Mouse (Mus musculus) testis, postnatal 14 days (tissue): ENCODE results near the gene Arhgap11a.

Source experiments
- DNase-seq: peaks from one replicate; pipeline ENCODE4 v3.0.0; 2021; ENCODE audit warnings: low spot score

Gene Arhgap11a

GRCm38 (mm10) chr2:113848245-113849121, at the start of gene Arhgap11a:
Arhgap11a (minus strand) TSS chr2:113848661.
- peak; percentile 91 for DNase-seq

DNA sequence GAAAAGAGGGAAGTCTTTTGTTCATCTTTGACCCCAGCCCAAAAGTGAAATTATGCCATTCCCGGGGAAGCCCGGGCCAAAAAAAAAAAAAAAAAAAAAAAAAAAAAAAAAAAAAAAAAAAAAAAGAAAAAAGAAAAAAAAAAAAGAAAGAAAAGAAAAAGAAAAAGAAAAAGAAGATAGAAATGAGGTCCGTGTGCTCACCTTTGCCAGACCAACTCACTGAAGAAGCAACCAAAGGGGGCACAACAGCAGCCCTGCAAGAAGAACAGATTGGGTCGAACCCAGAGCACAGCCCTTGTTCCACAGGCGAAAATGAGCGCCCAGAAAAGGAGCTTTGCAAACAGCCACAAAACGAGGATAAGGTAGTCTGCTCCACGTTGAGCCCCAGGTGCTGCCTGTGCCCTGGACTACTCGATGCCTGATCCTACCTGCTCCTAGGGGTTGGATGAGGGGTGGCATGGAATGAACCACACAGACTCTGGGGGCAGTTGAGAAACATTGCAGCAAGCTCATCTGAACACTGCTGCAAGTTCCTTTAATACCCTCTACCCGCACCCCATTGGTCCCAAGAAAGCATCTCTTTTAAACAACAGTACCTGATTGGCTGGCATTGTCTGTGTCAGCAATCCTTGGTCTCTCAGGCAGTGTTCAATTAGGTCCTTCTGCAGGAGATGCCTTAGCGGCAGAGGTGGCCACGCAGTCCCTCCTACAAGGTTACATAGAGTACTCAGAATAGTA, 45.1 kb upstream of the Arhgap11a start:
- DNase-seq: no peak

DNA sequence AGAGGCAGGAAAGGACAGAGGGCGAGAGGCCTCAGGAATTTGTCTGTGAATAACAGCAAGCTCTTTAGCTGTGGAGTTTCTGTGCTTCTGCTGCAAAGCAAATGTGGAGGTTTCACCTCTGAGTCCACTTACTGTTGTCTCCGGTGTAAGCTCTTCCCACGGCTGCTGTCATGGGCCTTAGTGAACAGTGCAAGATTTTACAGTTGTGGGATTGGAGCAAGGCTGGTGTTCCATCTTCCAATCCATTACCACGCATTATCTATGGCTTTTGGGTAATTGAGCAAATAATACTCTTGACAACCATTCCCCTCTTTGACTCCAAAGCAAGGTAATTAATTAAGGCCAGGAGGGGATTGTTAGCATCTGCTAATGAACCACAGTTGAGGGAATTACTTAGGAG, 38.7 kb upstream of the Arhgap11a start:
- no peak for DNase-seq

DNA sequence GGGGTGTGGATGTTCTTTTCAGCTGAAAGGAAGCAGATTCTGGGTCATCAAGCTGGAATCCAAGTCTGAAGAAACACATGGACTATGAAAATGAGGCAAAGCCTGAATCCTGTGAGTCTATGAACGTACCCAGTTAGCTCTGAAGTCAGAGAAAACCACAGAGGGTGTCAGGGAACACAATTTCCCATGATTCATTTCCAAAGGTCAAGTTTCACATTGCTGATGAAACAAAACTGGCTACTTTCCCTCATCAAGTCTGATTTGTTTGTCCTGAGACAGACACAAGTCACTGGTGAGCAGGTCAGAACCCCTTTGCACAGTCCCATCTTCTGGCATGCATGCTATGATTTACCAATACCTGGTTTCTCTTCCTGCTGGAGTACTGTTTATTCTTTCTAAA, 37.6 kb upstream of the Arhgap11a start:
- DNase-seq: no peak

DNA sequence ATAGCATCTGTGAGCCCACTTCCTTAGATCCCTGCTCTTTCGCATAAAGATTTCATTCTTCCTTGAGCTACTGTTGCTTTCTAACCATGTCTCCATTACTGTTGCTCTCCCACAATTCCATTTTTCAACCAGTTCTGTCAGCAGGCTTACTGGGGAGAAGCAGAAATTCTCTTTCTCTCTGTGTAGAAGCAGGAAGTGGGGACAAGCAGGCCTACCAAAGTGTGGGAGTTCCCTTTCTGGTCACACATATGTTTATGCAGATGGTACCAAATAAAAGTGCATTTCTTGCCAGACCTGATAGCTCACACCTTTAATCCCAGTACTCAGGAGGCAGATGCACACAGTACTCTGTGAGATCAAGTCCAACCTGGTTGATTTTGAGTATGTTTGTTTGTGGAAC, 21.7 kb upstream of the Arhgap11a start:
- DNase-seq: no peak

DNA sequence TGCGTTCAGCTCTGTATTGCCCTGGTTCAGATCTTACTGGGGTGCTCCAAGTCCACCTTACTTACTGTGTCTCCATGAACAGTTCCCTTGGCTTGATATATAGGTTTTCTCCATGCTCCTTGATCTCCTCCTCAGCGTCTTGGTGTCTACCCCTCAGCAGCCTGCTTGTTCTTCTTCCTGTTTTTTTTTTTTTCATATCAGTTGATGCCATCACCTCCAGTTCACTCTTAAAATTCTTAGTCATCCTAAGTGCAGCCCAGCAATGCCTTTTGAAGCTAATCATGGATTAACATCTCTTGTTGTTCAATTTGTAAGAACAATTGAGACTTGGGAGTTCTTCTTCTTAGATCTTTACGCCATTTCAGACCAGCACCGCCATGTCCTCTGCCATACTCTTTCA, 19.9 kb upstream of the Arhgap11a start:
- DNase-seq: no peak

GRCm38 (mm10) chr2:113866155-113866554, 17.7 kb upstream of the Arhgap11a start:
- DNase-seq: no peak

- DNase-seq: peak; percentile 11
Measured at GRCm38 (mm10) chr2:113849141-113849540, 680 bp upstream of the Arhgap11a start.

- DNase-seq: peak; percentile 31
Measured at GRCm38 (mm10) chr2:113847678-113848244, 700 bp downstream of the Arhgap11a start.

GRCm38 (mm10) chr2:113845081-113845480, 3.4 kb downstream of the Arhgap11a start:
- DNase-seq: no peak

DNA sequence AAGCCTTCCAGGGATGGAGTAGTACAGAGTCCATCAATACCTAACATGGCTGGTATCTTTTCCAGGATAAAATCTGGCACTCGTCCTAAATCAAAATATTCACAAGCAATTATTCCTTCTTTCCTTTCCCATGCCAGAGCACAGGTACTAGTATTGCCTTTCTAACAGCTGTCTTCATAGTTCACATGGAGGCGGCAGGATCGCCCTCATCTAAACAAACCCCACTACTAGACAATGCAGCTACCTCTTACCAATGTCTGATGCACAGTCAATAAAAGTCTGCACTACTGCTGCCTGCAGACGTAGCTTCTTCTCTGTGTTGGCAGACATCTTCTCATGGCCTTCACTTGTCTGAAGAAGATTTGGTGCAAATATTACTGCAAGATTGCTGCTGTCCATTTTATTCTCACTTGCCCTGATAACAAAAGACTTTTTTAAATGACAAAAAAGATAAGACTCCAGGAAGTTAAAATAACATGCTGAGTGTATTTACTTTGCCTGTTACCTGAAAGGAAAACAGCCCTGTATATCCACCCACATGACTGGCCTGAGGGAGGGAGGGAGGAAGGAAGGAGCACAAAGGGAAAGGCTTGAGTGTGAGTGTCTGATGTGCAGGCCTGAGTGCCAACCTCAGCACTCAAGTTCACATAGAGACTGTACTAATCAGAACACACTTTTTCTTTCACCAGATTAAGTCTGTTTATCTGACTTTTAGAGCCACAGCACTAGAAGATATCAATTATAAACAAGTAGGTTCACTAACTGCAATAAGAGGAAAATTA, 6.6 kb downstream of the Arhgap11a start:
- no peak for DNase-seq

- no peak for DNase-seq
Measured at GRCm38 (mm10) chr2:113839488-113839887, 9.0 kb downstream of the Arhgap11a start.

DNA sequence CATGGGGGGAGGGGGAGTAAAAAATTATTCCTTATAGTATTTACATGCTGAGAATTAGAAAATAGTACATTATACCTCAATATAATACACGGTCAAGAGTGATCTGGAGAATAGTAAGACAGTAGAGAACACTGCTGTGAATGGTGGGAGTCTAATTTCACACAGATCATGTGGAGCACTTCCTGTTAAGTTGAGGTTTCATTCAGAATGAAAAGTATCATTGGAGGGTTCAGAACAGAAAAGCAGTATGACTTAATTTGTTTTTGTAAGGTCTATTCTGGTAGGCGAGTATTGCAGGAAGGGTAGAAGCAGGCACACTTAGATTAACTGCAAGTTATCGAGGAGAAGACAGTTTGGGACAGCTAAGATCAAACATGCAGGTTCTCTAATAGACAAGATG, 13.2 kb downstream of the Arhgap11a start:
- DNase-seq: no peak

- DNase-seq: peak; percentile 78
Measured at GRCm38 (mm10) chr2:113828943-113829882, 19.2 kb downstream of the Arhgap11a start, which contains the start of gene Scg5. Scg5 (minus strand) TSS chr2:113829121.

GRCm38 (mm10) chr2:113828086-113828942, 20.1 kb downstream of the Arhgap11a start:
- no peak for DNase-seq

DNA sequence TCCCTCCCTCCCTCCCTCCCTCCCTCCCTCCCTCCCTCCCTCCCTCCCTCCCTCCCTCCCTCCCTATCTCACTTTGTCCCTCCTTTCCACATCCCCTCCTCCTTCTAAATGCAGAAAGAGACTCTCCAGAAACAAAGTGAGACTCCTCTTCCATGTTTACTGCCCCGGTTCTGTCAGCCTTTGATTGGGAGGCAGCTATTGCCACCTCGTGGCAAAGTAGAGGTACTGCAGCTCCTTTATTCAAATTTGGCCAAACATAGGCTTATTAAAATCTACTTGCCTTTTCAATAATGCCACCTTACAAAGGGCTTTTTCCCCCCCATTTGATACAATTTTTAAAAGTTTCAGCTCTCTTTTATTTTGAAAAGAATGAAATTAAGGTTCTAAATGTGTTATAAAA, 24.6 kb downstream of the Arhgap11a start:
- DNase-seq: no peak

- no peak for DNase-seq
Measured at GRCm38 (mm10) chr2:113822367-113822766, 26.1 kb downstream of the Arhgap11a start.

- no peak for DNase-seq
Measured at GRCm38 (mm10) chr2:113821176-113821734, 27.2 kb downstream of the Arhgap11a start.

GRCm38 (mm10) chr2:113820117-113820516, 28.3 kb downstream of the Arhgap11a start:
- DNase-seq: no peak
